Mouse (Mus musculus): Measurements from ENCODE around the gene Scand1.

DNA sequence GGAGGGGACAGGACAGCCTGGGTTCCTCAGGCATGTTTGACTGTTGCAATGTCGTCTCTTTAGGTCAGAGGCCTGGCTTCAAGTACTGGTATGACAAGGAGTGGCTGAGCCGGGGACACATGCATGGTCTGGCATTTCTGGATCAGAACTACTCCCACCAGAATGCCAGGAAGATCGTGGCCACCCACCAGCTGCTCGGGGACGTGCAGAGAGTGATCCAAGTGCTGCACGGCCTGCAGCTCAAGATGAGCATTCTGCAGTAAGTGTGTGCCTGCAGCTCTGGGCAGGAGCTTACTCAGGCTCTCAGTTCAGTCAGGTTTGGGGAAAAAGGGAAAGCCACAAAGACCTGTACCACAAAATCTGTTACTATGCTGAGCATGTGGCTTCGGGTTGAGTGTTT lies 14.0 kb downstream of the Scand1 start:
- TF ChIP-seq CTCF (IDR thresholded peaks at IDR 0.05; ENCODE audit: insufficient read depth, low read depth, low read length) (no peak), POLR2A (IDR thresholded peaks at IDR 0.05; ENCODE audit: insufficient read depth, low read depth, low read length) (no peak)

All from olfactory bulb, adult 2 months (tissue).